Mouse (Mus musculus) cerebellum, adult 2 months (tissue): ENCODE results near the gene Defb13. TPM values are rescaled to one million over a fixed set of nuclear protein-coding genes. Genes with fewer than 3 reads are reported as not detected.

Experiments used
- DNase-seq, 2 experiments: peaks; one replicate each; pipeline ENCODE4 v3.0.0; 2021
- H3K27ac ChIP-seq: fragments of 200-500 bp; 2 replicates; pipeline ENCODE4 v1.5.1; 2012; ENCODE audit warnings: low read length, control low read depth, inconsistent platforms; ENCODE audit not compliant: insufficient read depth
- H3K27me3 ChIP-seq: fragments of 200-500 bp; 2 replicates; pipeline ENCODE4 v1.6.1; 2012; ENCODE audit warnings: inconsistent platforms, mild to moderate bottlenecking, low read length, moderate library complexity; ENCODE audit not compliant: control insufficient read depth, insufficient read depth
- H3K4me1 ChIP-seq: fragments of 200-500 bp; 2 replicates; pipeline ENCODE4 v1.6.1; 2011; ENCODE audit warnings: low read length; ENCODE audit not compliant: control insufficient read depth, insufficient read depth
- H3K4me3 ChIP-seq: fragments of 200-500 bp; replicated peaks from 2 replicates; pipeline ENCODE3; 2011; ENCODE audit warnings: mild to moderate bottlenecking, low read depth, low read length, control low read depth; ENCODE audit not compliant: insufficient read depth
- CTCF ChIP-seq: fragments of 200-500 bp; IDR thresholded peaks from 2 replicates; pipeline ENCODE4 v1.5.1; 2011; ENCODE audit warnings: low read depth, mild to moderate bottlenecking, control low read depth, low read length, moderate library complexity, borderline replicate concordance; ENCODE audit not compliant: insufficient read depth
- POLR2A ChIP-seq: fragments of 200-500 bp; IDR thresholded peaks from 2 replicates; pipeline ENCODE4 v1.6.1; 2011; ENCODE audit warnings: low read length, control low read depth, borderline replicate concordance; ENCODE audit not compliant: insufficient read depth
- WGBS: fragments of 180-500 bp; shearing (Covaris S2); methylation state at CpG from one replicate; pipeline ENCODE4 v1.1.7; 2018; 5-methylcytosine and 5-hydroxymethylcytosine counted together
- polyA plus RNA-seq: library from polyadenylated mRNA; depleted of rRNA; stranded (reverse); fragments of >200 nt; gene quantifications from 2 replicates; pipeline ENCODE4 v1.2.3, GENCODE M21; 2012; rRNA removed

Defb13 gene
- polyA plus RNA-seq, 1 experiment = not detected

- Histone ChIP-seq H3K4me3 (no peak overlapping the region), H3K4me1 (peaks cover 2% of the 10 kb centered on the region; the same call in 1 of the 2 replicates), H3K27ac (no peak overlapping the region), H3K27me3 (no peaks in the 10 kb centered on the region; the same call in 1 of the 2 replicates)
- no peak for DNase-seq
- 39% methylated on average over 3 of the region's 3 CpGs for WGBS
- TF ChIP-seq CTCF = no peak
- no peak for TF ChIP-seq POLR2A
Measured at GRCm38 (mm10) chr8:21995181-21995580, 48.6 kb downstream of the Defb13 start.

Other genes starting within 250 kb of the Defb13 start
- gene AY761184, start 243.1 kb upstream of the Defb13 start, polyA plus RNA-seq = not detected in 2 replicates
- gene Defa24, start 212.3 kb upstream of the Defb13 start, polyA plus RNA-seq = not detected in 2 replicates
- gene Defb50, start 123.2 kb upstream of the Defb13 start, polyA plus RNA-seq = not detected in 2 replicates
- gene Defb2, start 106.8 kb upstream of the Defb13 start, polyA plus RNA-seq = not detected in 2 replicates
- not detected in 2 replicates for gene Defb10, start 87.9 kb upstream of the Defb13 start, polyA plus RNA-seq
- not detected in 2 replicates for gene Defb9, start 61.3 kb upstream of the Defb13 start, polyA plus RNA-seq
- 4.5 TPM in 1 of 2 replicates, not detected in the other for gene Defb11, start 40.4 kb upstream of the Defb13 start, polyA plus RNA-seq
- not detected in 2 replicates for gene Defb15, start 14.1 kb upstream of the Defb13 start, polyA plus RNA-seq
- not detected in 2 replicates for gene Defb35, start 8.4 kb upstream of the Defb13 start, polyA plus RNA-seq
- gene Fam90a1a, start 12.0 kb downstream of the Defb13 start, polyA plus RNA-seq = not detected in 2 replicates
- gene Ccdc70, start 23.0 kb downstream of the Defb13 start, polyA plus RNA-seq = not detected in 2 replicates
- gene Atp7b, start 113.5 kb downstream of the Defb13 start, polyA plus RNA-seq = 2.2 and 2.6 TPM in 2 replicates
- 15.1 and 15.5 TPM in 2 replicates for gene Alg11, start 114.0 kb downstream of the Defb13 start, polyA plus RNA-seq
- gene Nek5, start 178.3 kb downstream of the Defb13 start, polyA plus RNA-seq = 0.33 and 0.67 TPM in 2 replicates
- gene Nek3, start 219.7 kb downstream of the Defb13 start, polyA plus RNA-seq = 7.0 and 7.9 TPM in 2 replicates
- 0.71 and 1.1 TPM in 2 replicates for gene Ckap2, start 239.1 kb downstream of the Defb13 start, polyA plus RNA-seq
- 20.5 and 20.9 TPM in 2 replicates for gene Vps36, start 246.0 kb downstream of the Defb13 start, polyA plus RNA-seq